Mouse (Mus musculus): ENCODE results near the gene Ipo5. TPM values are rescaled to one million over a fixed set of nuclear protein-coding genes. Genes with fewer than 3 reads are reported as not detected.
A peak's percentile ranks its signal among the peaks of the same experiment; 100 is the strongest.

Ipo5 gene
- polyA plus RNA-seq, 1 experiment from 2014 or later, result 129 TPM

GRCm38 (mm10) chr14:120925731-120926585, 14.9 kb downstream of the Ipo5 start:
- Histone ChIP-seq H3K36me3 (replicated peaks) (peaks cover 98% of the 10 kb centered on the region), H3K4me1 (no peaks in the 10 kb centered on the region), H3K9me3 (no peaks in the 10 kb centered on the region), H3K27me3 (replicated peaks; ENCODE audit: low read depth, poor library complexity, severe bottlenecking) (no peaks in the 10 kb centered on the region), H3K4me3 (no peak overlapping the region), H3K27ac (replicated peaks) (no peak overlapping the region)
- 95% methylated on average over 14 of the region's 14 CpGs for WGBS
- DNase-seq (ENCODE audit: low spot score), result no peak

DNA sequence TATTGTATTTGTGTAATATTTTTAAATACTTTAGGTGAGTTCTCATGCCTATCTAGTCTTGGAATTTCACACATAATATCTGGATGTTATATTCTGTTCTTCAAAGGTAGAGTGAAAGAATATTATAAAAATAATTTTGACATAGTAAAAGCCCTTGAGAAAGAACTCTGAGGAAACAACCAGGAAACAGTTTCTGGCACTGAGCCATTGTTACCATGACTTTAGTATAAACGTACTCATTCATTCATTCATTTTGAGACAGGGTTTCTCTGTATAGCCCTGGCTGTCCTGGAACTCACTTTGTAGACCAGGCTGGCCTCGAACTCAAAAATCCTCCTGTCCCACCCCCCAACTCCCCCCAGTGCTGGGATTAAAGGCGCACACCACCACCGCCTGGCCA, 20.2 kb downstream of the Ipo5 start:
- no peak overlapping the region for H3K4me3 ChIP-seq
- WGBS, result 93% methylated on average over 4 of the region's 4 CpGs
- H3K9me3 ChIP-seq, result no peaks in the 10 kb centered on the region
- H3K27me3 ChIP-seq (replicated peaks; ENCODE audit: low read depth, poor library complexity, severe bottlenecking), result no peaks in the 10 kb centered on the region
- no peak overlapping the region for H3K27ac ChIP-seq (replicated peaks)
- H3K36me3 ChIP-seq (replicated peaks), result peaks cover 99% of the 10 kb centered on the region
- H3K4me1 ChIP-seq, result no peaks in the 10 kb centered on the region
- DNase-seq (ENCODE audit: low spot score), result no peak

GRCm38 (mm10) chr14:120933624-120934023, 22.6 kb downstream of the Ipo5 start:
- Histone ChIP-seq H3K9me3 (no peaks in the 10 kb centered on the region), H3K4me1 (no peaks in the 10 kb centered on the region), H3K27me3 (replicated peaks; ENCODE audit: low read depth, poor library complexity, severe bottlenecking) (no peaks in the 10 kb centered on the region), H3K36me3 (replicated peaks) (peaks cover 100% of the 10 kb centered on the region), H3K27ac (replicated peaks) (no peak overlapping the region), H3K4me3 (no peak overlapping the region)
- WGBS, result 94% methylated on average over 8 of the region's 8 CpGs
- DNase-seq (ENCODE audit: low spot score), result no peak

GRCm38 (mm10) chr14:120937102-120937501, 26.1 kb downstream of the Ipo5 start:
- no peak overlapping the region for H3K27ac ChIP-seq (replicated peaks)
- no peak for DNase-seq (ENCODE audit: low spot score)
- WGBS, result 85% methylated on average over 1 of the region's 1 CpGs
- H3K27me3 ChIP-seq (replicated peaks; ENCODE audit: low read depth, poor library complexity, severe bottlenecking), result no peaks in the 10 kb centered on the region
- no peaks in the 10 kb centered on the region for H3K9me3 ChIP-seq
- H3K4me1 ChIP-seq, result no peaks in the 10 kb centered on the region
- peaks cover 100% of the 10 kb centered on the region for H3K36me3 ChIP-seq (replicated peaks)
- no peak overlapping the region for H3K4me3 ChIP-seq

- DNase-seq (ENCODE audit: low spot score), result no peak
- no peak overlapping the region for H3K27ac ChIP-seq (replicated peaks)
- H3K4me3 ChIP-seq, result no peak overlapping the region
- peaks cover 100% of the 10 kb centered on the region for H3K36me3 ChIP-seq (replicated peaks)
- H3K4me1 ChIP-seq, result no peaks in the 10 kb centered on the region
- no peaks in the 10 kb centered on the region for H3K27me3 ChIP-seq (replicated peaks; ENCODE audit: low read depth, poor library complexity, severe bottlenecking)
- H3K9me3 ChIP-seq, result no peaks in the 10 kb centered on the region
- 92% methylated on average over 9 of the region's 9 CpGs for WGBS
These were observed 31.8 kb downstream of the Ipo5 start for GRCm38 (mm10) chr14:120942803-120943202.

DNA sequence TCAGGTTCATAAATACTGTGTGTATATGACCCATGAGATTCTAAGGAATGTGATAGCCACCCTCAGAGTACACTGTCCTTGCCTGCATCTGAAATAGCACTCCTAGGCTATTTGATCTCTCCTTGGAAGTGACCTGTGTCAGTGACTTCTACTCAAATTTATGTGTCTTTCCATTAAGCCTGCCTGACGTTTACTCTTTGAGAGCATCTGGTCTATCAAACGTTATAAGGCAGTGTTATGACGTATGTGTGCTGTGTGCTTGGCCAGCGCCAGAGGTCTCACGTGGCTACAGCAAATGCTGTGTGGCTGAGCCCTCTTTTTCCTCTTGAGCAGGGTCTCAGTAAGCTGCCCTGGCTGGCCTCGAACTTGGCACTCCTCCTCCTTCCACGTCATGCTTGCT, 34.1 kb downstream of the Ipo5 start:
- Histone ChIP-seq H3K4me3 (no peak overlapping the region), H3K27me3 (replicated peaks; ENCODE audit: low read depth, poor library complexity, severe bottlenecking) (no peaks in the 10 kb centered on the region), H3K27ac (replicated peaks) (no peak overlapping the region), H3K4me1 (no peaks in the 10 kb centered on the region), H3K36me3 (replicated peaks) (peaks cover 100% of the 10 kb centered on the region), H3K9me3 (peaks cover 6% of the 10 kb centered on the region; the same call in 1 of the 2 replicates)
- no peak for DNase-seq (ENCODE audit: low spot score)
- 88% methylated on average over 7 of the region's 7 CpGs for WGBS

- 84% methylated on average over 8 of the region's 8 CpGs for WGBS
- H3K27me3 ChIP-seq (replicated peaks; ENCODE audit: low read depth, poor library complexity, severe bottlenecking), result no peaks in the 10 kb centered on the region
- H3K4me1 ChIP-seq, result no peaks in the 10 kb centered on the region
- DNase-seq (ENCODE audit: low spot score), result no peak
- H3K27ac ChIP-seq (replicated peaks), result no peak overlapping the region
- H3K9me3 ChIP-seq, result peaks cover 6% of the 10 kb centered on the region; the same call in 1 of the 2 replicates
- H3K4me3 ChIP-seq, result no peak overlapping the region
- peaks cover 85% of the 10 kb centered on the region for H3K36me3 ChIP-seq (replicated peaks)
These were observed 36.1 kb downstream of the Ipo5 start for GRCm38 (mm10) chr14:120947104-120947503.

- Histone ChIP-seq H3K9me3 (peaks cover 9% of the 10 kb centered on the region; the same call in 1 of the 2 replicates), H3K27ac (replicated peaks) (no peak overlapping the region), H3K4me1 (no peaks in the 10 kb centered on the region), H3K27me3 (replicated peaks; ENCODE audit: low read depth, poor library complexity, severe bottlenecking) (no peaks in the 10 kb centered on the region), H3K36me3 (replicated peaks) (peaks cover 66% of the 10 kb centered on the region), H3K4me3 (no peak overlapping the region)
- DNase-seq (ENCODE audit: low spot score), result no peak
- 89% methylated on average over 5 of the region's 5 CpGs for WGBS
These were observed 38.0 kb downstream of the Ipo5 start for GRCm38 (mm10) chr14:120949002-120949401.

DNA sequence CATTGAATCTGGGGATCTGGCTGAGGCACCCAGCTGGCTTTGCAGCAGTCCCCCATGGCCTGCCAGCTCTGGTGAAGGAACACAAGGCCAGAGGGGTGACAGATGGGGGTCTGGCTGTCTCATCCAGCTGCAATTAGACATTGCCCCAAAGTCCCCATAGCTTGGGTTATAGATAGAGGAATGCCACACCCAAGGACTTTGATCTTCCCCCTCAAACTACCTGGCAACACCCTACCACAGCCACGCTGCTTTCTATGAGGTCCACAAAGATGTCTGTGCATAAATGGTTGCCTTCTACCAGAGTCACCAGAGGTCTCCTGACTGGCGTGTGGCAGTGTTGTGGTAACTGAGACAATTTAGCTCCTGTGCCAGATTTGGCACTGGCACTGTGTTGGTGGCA, 39.0 kb downstream of the Ipo5 start:
- Histone ChIP-seq H3K27ac (replicated peaks) (no peak overlapping the region), H3K4me1 (no peaks in the 10 kb centered on the region), H3K9me3 (peaks cover 9% of the 10 kb centered on the region; the same call in 1 of the 2 replicates), H3K4me3 (no peak overlapping the region), H3K36me3 (replicated peaks) (peaks cover 55% of the 10 kb centered on the region), H3K27me3 (replicated peaks; ENCODE audit: low read depth, poor library complexity, severe bottlenecking) (no peaks in the 10 kb centered on the region)
- DNase-seq (ENCODE audit: low spot score), result no peak
- 87% methylated on average over 2 of the region's 2 CpGs for WGBS

- peaks cover 9% of the 10 kb centered on the region; the same call in 1 of the 2 replicates for H3K9me3 ChIP-seq
- no peak overlapping the region for H3K27ac ChIP-seq (replicated peaks)
- WGBS, result 49% methylated on average over 2 of the region's 2 CpGs
- H3K36me3 ChIP-seq (replicated peaks), result peaks cover 32% of the 10 kb centered on the region
- DNase-seq (ENCODE audit: low spot score), result peak; percentile 19
- H3K27me3 ChIP-seq (replicated peaks; ENCODE audit: low read depth, poor library complexity, severe bottlenecking), result no peaks in the 10 kb centered on the region
- no peaks in the 10 kb centered on the region for H3K4me1 ChIP-seq
- no peak overlapping the region for H3K4me3 ChIP-seq
These were observed 41.4 kb downstream of the Ipo5 start for GRCm38 (mm10) chr14:120952434-120952833.

DNA sequence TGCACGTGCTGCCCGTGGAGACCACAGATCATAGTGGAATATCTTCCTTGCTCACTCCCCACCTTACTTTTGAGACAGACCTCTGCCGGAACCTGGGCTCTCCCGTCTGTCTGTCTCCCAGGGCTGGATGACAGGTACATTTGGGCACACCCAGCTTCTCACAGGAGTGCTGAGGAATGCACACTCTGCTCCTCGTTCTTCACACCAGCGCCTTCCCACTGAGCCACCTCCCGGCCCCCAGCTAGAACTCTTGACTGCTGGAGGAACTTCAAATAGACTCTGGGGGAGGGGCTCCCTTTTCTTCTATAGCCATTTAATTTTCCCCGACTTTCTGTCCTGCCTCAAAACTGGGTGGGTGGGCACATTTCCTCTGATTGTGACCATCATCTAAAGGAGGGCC, 49.5 kb downstream of the Ipo5 start:
- 63% methylated on average over 8 of the region's 8 CpGs for WGBS
- no peaks in the 10 kb centered on the region for H3K36me3 ChIP-seq (replicated peaks)
- 0 out of 2 replicates have a peak, but pooled peaks cover 5% of the 10 kb centered on the region for H3K4me1 ChIP-seq
- H3K27me3 ChIP-seq (replicated peaks; ENCODE audit: low read depth, poor library complexity, severe bottlenecking), result no peaks in the 10 kb centered on the region
- H3K4me3 ChIP-seq, result no peak overlapping the region
- no peak for DNase-seq (ENCODE audit: low spot score)
- no peak overlapping the region for H3K27ac ChIP-seq (replicated peaks)
- H3K9me3 ChIP-seq, result no peaks in the 10 kb centered on the region

DNA sequence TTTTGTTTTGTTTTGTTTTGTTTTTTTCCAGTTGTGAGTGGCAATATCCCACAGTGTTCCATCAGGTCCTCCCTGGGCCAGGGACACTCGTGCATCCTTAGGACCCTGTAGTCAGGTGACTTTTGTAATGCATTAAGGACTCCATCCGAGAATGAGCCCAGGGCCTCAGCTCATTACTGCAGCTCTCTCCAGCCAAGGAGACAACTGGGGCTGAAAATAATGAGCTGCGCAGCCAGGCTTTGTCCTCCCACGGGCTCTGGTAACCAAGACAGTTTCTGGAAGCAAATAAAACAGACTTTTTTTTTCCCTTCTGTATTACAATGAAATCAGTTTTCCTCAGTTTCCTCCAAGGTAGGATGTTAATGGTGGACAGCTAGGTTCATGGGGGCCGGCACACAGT, 50.0 kb downstream of the Ipo5 start:
- no peak for DNase-seq (ENCODE audit: low spot score)
- WGBS, result 63% methylated on average over 5 of the region's 5 CpGs
- H3K36me3 ChIP-seq (replicated peaks), result no peaks in the 10 kb centered on the region
- H3K9me3 ChIP-seq, result no peaks in the 10 kb centered on the region
- no peaks in the 10 kb centered on the region for H3K27me3 ChIP-seq (replicated peaks; ENCODE audit: low read depth, poor library complexity, severe bottlenecking)
- H3K4me3 ChIP-seq, result no peak overlapping the region
- no peak overlapping the region for H3K27ac ChIP-seq (replicated peaks)
- 0 out of 2 replicates have a peak, but pooled peaks cover 7% of the 10 kb centered on the region for H3K4me1 ChIP-seq

GRCm38 (mm10) chr14:120967072-120967471, 56.0 kb downstream of the Ipo5 start:
- no peaks in the 10 kb centered on the region for H3K36me3 ChIP-seq (replicated peaks)
- no peak overlapping the region for H3K27ac ChIP-seq (replicated peaks)
- no peak for DNase-seq (ENCODE audit: low spot score)
- no peak overlapping the region for H3K4me3 ChIP-seq
- peaks cover 2% of the 10 kb centered on the region; the same call in 1 of the 2 replicates for H3K4me1 ChIP-seq
- H3K9me3 ChIP-seq, result no peaks in the 10 kb centered on the region
- no peaks in the 10 kb centered on the region for H3K27me3 ChIP-seq (replicated peaks; ENCODE audit: low read depth, poor library complexity, severe bottlenecking)
- 91% methylated on average over 6 of the region's 6 CpGs for WGBS
